ENCODE assay signal across 14 mouse cellular contexts in the genomic region with DNA sequence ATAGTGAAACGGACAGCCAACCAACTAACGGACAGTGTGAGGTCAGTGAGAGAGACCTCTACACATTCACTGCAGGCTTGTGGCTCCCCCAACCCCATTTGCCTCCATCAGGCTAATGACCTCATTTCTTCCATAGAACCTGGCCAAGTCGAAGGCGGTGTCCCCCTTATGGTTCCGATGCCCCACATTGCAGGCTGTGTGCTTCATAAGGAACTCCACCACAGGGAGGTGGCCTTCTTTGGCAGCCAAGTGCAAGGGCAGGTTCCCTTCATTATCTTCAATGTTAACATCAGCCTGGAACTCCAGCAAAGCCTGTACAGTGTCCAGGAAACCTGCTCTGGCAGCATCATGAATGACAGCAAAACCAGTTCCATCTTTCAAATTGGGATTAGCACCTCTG. TPM values are rescaled to one million over a fixed set of nuclear protein-coding genes. Genes with fewer than 3 reads are reported as not detected.
DNase-seq lines count a peak whose midpoint lies in the region; ATAC-seq lines count a peak whose summit lies in the region.
"Had no signal": no experiment of that assay in that cellular context is flagged by ENCODE, and none has a peak within 500 bp of the region (broad histone marks: within the 10 kb centered on the region; RNA-seq: fewer than 3 reads in every experiment).

No protein-coding gene starts in this region.

- WGBS in hindbrain, embryonic 14.5 days: 14% methylated on average over 5 of the region's 5 CpGs
- WGBS in hindbrain, embryonic 12.5 days: 2% methylated on average over 5 of the region's 5 CpGs

- peaks cover 86% of the 10 kb centered on the region for H3K27me3 ChIP-seq in hindbrain, embryonic 14.5 days (ENCODE audit: control insufficient read depth, insufficient read depth, low read length)
- peaks cover 78% of the 10 kb centered on the region for H3K27me3 ChIP-seq in hindbrain, embryonic 12.5 days

- H3K36me3 ChIP-seq in hindbrain, embryonic 14.5 days (replicated peaks; ENCODE audit: control insufficient read depth, insufficient read depth): no peaks in the 10 kb centered on the region
- H3K36me3 ChIP-seq in hindbrain, embryonic 12.5 days: no peaks in the 10 kb centered on the region
- H3K36me3 ChIP-seq: forebrain, embryonic 12.5 days had no signal

- H3K9me3 ChIP-seq in hindbrain, embryonic 14.5 days (ENCODE audit: control insufficient read depth, low read length): no peaks in the 10 kb centered on the region
- H3K9me3 ChIP-seq in hindbrain, embryonic 12.5 days (replicated peaks): no peaks in the 10 kb centered on the region
- H3K9me3 ChIP-seq: forebrain, embryonic 12.5 days had no signal

- no peak for ATAC-seq in hindbrain, embryonic 14.5 days (ENCODE audit: low FRiP score)
- no peak for ATAC-seq in hindbrain, embryonic 12.5 days (ENCODE audit: low FRiP score)
- ATAC-seq in granulocyte monocyte progenitor cell, adult 5-6 weeks (replicated peaks; ENCODE audit: poor library complexity, severe bottlenecking): no peak
- ATAC-seq: activated CD4-positive, CD25-positive, alpha-beta regulatory T cell, adult 4 months had no signal

- H3K4me3 ChIP-seq in hindbrain, embryonic 14.5 days (replicated peaks; ENCODE audit: low read length): no peak overlapping the region
- H3K4me3 ChIP-seq in hindbrain, embryonic 12.5 days: no peak overlapping the region
- H3K4me3 ChIP-seq: forebrain, embryonic 12.5 days had no signal

- no peak overlapping the region for H3K4me2 ChIP-seq in hindbrain, embryonic 14.5 days (replicated peaks)
- H3K4me2 ChIP-seq in hindbrain, embryonic 12.5 days (replicated peaks): no peak overlapping the region
- H3K4me2 ChIP-seq: forebrain, embryonic 12.5 days; lung, embryonic 14.5 days had no signal

- H3K4me1 ChIP-seq in hindbrain, embryonic 14.5 days (replicated peaks; ENCODE audit: control insufficient read depth, insufficient read depth, low read length): peaks cover 16% of the 10 kb centered on the region; the same call in 1 of the 2 replicates
- H3K4me1 ChIP-seq in hindbrain, embryonic 12.5 days: peaks cover 18% of the 10 kb centered on the region

- H3K9ac ChIP-seq in hindbrain, embryonic 14.5 days: no peak overlapping the region
- no peak overlapping the region for H3K9ac ChIP-seq in hindbrain, embryonic 12.5 days
- H3K9ac ChIP-seq: forebrain, embryonic 12.5 days; lung, embryonic 14.5 days had no signal

- DNase-seq in adrenal gland, postnatal 10 days: peak; percentile 7
- DNase-seq in adrenal gland, postnatal 25 days: no peak
- peak; percentile 21 for DNase-seq in hindbrain, embryonic 14.5 days (ENCODE audit: low spot score)
- DNase-seq in A20 (ENCODE audit: low read depth, low spot score): peak; percentile 81
- DNase-seq in embryo, embryonic 11 days: peak; percentile 39
- DNase-seq in left cerebral cortex, adult 9 months (ENCODE audit: low spot score in 2 of 2): no peak
- DNase-seq: cerebellum, postnatal 14 days; kidney, adult 9 months; lung, embryonic 14.5 days; thymus, postnatal 25 days had no signal

- no peak overlapping the region for H3K27ac ChIP-seq in hindbrain, embryonic 14.5 days
- H3K27ac ChIP-seq in hindbrain, embryonic 12.5 days: no peak overlapping the region
- H3K27ac ChIP-seq: forebrain, embryonic 12.5 days had no signal

RNA-seq across cellular contexts. Expression of a gene that starts 5.8 kb away (rescaled TPM):
- total RNA-seq in adrenal gland, postnatal 10 days (2021): 10 to 100 TPM; 59.4 to 77.7 TPM
- total RNA-seq in adrenal gland, postnatal 25 days (2021): 42.7 and 43.7 TPM in 2 replicates
- 2.8 and 3.7 TPM in 2 replicates for polyA plus RNA-seq in hindbrain, embryonic 14.5 days (2014; fragmentation: Nextera tagmentation; extraction: Ambion mirVana)
- 7.3 and 8.8 TPM in 2 replicates for polyA plus RNA-seq in hindbrain, embryonic 12.5 days (2016; fragmentation: Nextera tagmentation; extraction: Ambion mirVana)
- total RNA-seq in granulocyte monocyte progenitor cell, adult 5-6 weeks (2014; fragmentation: Nextera tagmentation): 10.3 and 22.3 TPM in 2 replicates
- 29.0 and 33.7 TPM in 2 replicates for total RNA-seq in granulocyte monocyte progenitor cell, adult 5-6 weeks (2017)

RNA-seq across cellular contexts. Expression of a gene that starts 15.2 kb away (rescaled TPM):
- 10 to 100 TPM; 25.0 to 29.5 TPM for total RNA-seq in adrenal gland, postnatal 10 days (2021)
- 27.1 and 28.7 TPM in 2 replicates for total RNA-seq in adrenal gland, postnatal 25 days (2021)
- 47.1 and 50.7 TPM in 2 replicates for polyA plus RNA-seq in hindbrain, embryonic 14.5 days (2014; fragmentation: Nextera tagmentation; extraction: Ambion mirVana)
- 45.5 and 47.0 TPM in 2 replicates for polyA plus RNA-seq in hindbrain, embryonic 12.5 days (2016; fragmentation: Nextera tagmentation; extraction: Ambion mirVana)
- 25.5 and 31.8 TPM in 2 replicates for total RNA-seq in granulocyte monocyte progenitor cell, adult 5-6 weeks (2014; fragmentation: Nextera tagmentation)
- 44.7 and 57.4 TPM in 2 replicates for total RNA-seq in granulocyte monocyte progenitor cell, adult 5-6 weeks (2017)

Comparison
In these comparisons a context has a peak if more than half of its experiments do, and no peak if none do; other contexts are left out.
1. DNase-seq: peak in adrenal gland, postnatal 10 days (single experiment), hindbrain, embryonic 14.5 days (single experiment), A20 (single experiment) and embryo, embryonic 11 days (single experiment); none in adrenal gland, postnatal 25 days (single experiment) and left cerebral cortex, adult 9 months (0 of 2).